Comparison of ENCODE assay signal across 10 mouse cellular contexts in genomic region chr12:118186881-118187489, GRCm38 (mm10). TPM values are rescaled to one million over a fixed set of nuclear protein-coding genes. Genes with fewer than 3 reads are reported as not detected.
DNase-seq lines count a peak whose midpoint lies in the region; ATAC-seq lines count a peak whose summit lies in the region.
"Had no signal": no experiment of that assay in that cellular context is flagged by ENCODE, and none has a peak within 500 bp of the region (broad histone marks: within the 10 kb centered on the region; RNA-seq: fewer than 3 reads in every experiment).

No protein-coding gene starts in this region.

- no peak overlapping the region for H3K9ac ChIP-seq in forebrain, embryonic 11.5 days (ENCODE audit: low read length)
- H3K9ac ChIP-seq in forebrain, embryonic 16.5 days (replicated peaks; ENCODE audit: low read depth, low read length): no peak overlapping the region
- no peak overlapping the region for H3K9ac ChIP-seq in midbrain, embryonic 11.5 days (ENCODE audit: low read length)
- no peak overlapping the region for H3K9ac ChIP-seq in midbrain, embryonic 13.5 days (replicated peaks)
- H3K9ac ChIP-seq: embryonic facial prominence, embryonic 12.5 days had no signal

- no peak for DNase-seq in forebrain, embryonic 11.5 days (ENCODE audit: low spot score)
- peak; percentile 87 for DNase-seq in midbrain, embryonic 11.5 days (ENCODE audit: low spot score, missing footprints)
- DNase-seq in forelimb bud, embryonic 11.5 days (ENCODE audit: low read depth, low spot score): peak; percentile 19
- DNase-seq in retina, postnatal 1 day: peak; percentile 91
- no peak for DNase-seq in right cerebral cortex, postnatal 4 days
- no peak for DNase-seq in urinary bladder, adult 18-20 months (ENCODE audit: low spot score in 2 of 2)
- DNase-seq: thymus, postnatal 36 days had no signal

- H3K27ac ChIP-seq in forebrain, embryonic 11.5 days (ENCODE audit: low read depth, low read length): no peak overlapping the region
- no peak overlapping the region for H3K27ac ChIP-seq in forebrain, embryonic 16.5 days (ENCODE audit: low read length)
- H3K27ac ChIP-seq in midbrain, embryonic 11.5 days (ENCODE audit: low read depth, low read length): no peak overlapping the region
- H3K27ac ChIP-seq in midbrain, embryonic 13.5 days: no peak overlapping the region
- H3K27ac ChIP-seq: embryonic facial prominence, embryonic 12.5 days had no signal

- H3K27me3 ChIP-seq in forebrain, embryonic 11.5 days (ENCODE audit: control insufficient read depth, insufficient read depth, low read length): no peaks in the 10 kb centered on the region
- H3K27me3 ChIP-seq in forebrain, embryonic 16.5 days (replicated peaks; ENCODE audit: control insufficient read depth, insufficient read depth, low read length): no peaks in the 10 kb centered on the region
- no peaks in the 10 kb centered on the region; the same call in 1 of the 2 replicates for H3K27me3 ChIP-seq in midbrain, embryonic 11.5 days (ENCODE audit: control insufficient read depth, insufficient read depth, low read length)
- H3K27me3 ChIP-seq in midbrain, embryonic 13.5 days: peaks cover 29% of the 10 kb centered on the region

- no peak overlapping the region for H3K4me2 ChIP-seq in forebrain, embryonic 11.5 days (ENCODE audit: low read depth, low read length, severe bottlenecking)
- no peak overlapping the region for H3K4me2 ChIP-seq in forebrain, embryonic 16.5 days (ENCODE audit: low read length)
- H3K4me2 ChIP-seq in midbrain, embryonic 11.5 days: no peak overlapping the region
- H3K4me2 ChIP-seq in midbrain, embryonic 13.5 days (replicated peaks): no peak overlapping the region
- H3K4me2 ChIP-seq: embryonic facial prominence, embryonic 12.5 days had no signal

- H3K9me3 ChIP-seq in forebrain, embryonic 11.5 days (ENCODE audit: control insufficient read depth, low read length): no peaks in the 10 kb centered on the region
- H3K9me3 ChIP-seq in forebrain, embryonic 16.5 days (ENCODE audit: control insufficient read depth, low read length): no peaks in the 10 kb centered on the region
- no peaks in the 10 kb centered on the region for H3K9me3 ChIP-seq in midbrain, embryonic 11.5 days (ENCODE audit: control insufficient read depth, low read length)
- no peaks in the 10 kb centered on the region for H3K9me3 ChIP-seq in midbrain, embryonic 13.5 days
- H3K9me3 ChIP-seq: embryonic facial prominence, embryonic 12.5 days had no signal

- no peak overlapping the region for H3K4me3 ChIP-seq in forebrain, embryonic 11.5 days (ENCODE audit: low read depth, low read length)
- H3K4me3 ChIP-seq in forebrain, embryonic 16.5 days (replicated peaks; ENCODE audit: low read length): no peak overlapping the region
- no peak overlapping the region for H3K4me3 ChIP-seq in midbrain, embryonic 11.5 days (ENCODE audit: low read depth, low read length)
- H3K4me3 ChIP-seq in midbrain, embryonic 13.5 days (replicated peaks): no peak overlapping the region
- H3K4me3 ChIP-seq: embryonic facial prominence, embryonic 12.5 days had no signal

- no peaks in the 10 kb centered on the region for H3K36me3 ChIP-seq in forebrain, embryonic 11.5 days (ENCODE audit: control insufficient read depth, insufficient read depth, low read length)
- no peaks in the 10 kb centered on the region for H3K36me3 ChIP-seq in forebrain, embryonic 16.5 days (ENCODE audit: control insufficient read depth, insufficient read depth)
- no peaks in the 10 kb centered on the region for H3K36me3 ChIP-seq in midbrain, embryonic 11.5 days (ENCODE audit: control insufficient read depth, insufficient read depth, low read length)
- no peaks in the 10 kb centered on the region for H3K36me3 ChIP-seq in midbrain, embryonic 13.5 days
- H3K36me3 ChIP-seq: embryonic facial prominence, embryonic 12.5 days had no signal

- WGBS in forebrain, embryonic 11.5 days: 12% methylated on average over 4 of the region's 4 CpGs
- 7% methylated on average over 4 of the region's 4 CpGs for WGBS in forebrain, embryonic 16.5 days
- 22% methylated on average over 4 of the region's 4 CpGs for WGBS in midbrain, embryonic 11.5 days
- 15% methylated on average over 4 of the region's 4 CpGs for WGBS in midbrain, embryonic 13.5 days

- H3K4me1 ChIP-seq in forebrain, embryonic 11.5 days (replicated peaks; ENCODE audit: control insufficient read depth, insufficient read depth, low read length): no peaks in the 10 kb centered on the region; the same call in 1 of the 2 replicates
- H3K4me1 ChIP-seq in forebrain, embryonic 16.5 days (replicated peaks; ENCODE audit: control insufficient read depth, insufficient read depth, low read length): no peaks in the 10 kb centered on the region
- H3K4me1 ChIP-seq in midbrain, embryonic 11.5 days (ENCODE audit: control insufficient read depth, insufficient read depth, low read length): peaks cover 10% of the 10 kb centered on the region
- H3K4me1 ChIP-seq in midbrain, embryonic 13.5 days (replicated peaks): peaks cover 15% of the 10 kb centered on the region

- ATAC-seq in forebrain, embryonic 11.5 days (replicated peaks; ENCODE audit: low FRiP score): peak; percentile 69
- ATAC-seq in forebrain, embryonic 16.5 days: no peak
- ATAC-seq in midbrain, embryonic 11.5 days (ENCODE audit: low FRiP score): peak; percentile 73
- ATAC-seq in midbrain, embryonic 13.5 days: no peak

RNA-seq across cellular contexts. Expression of gene Dnah11, which starts 11.9 kb away (rescaled TPM):
- polyA plus RNA-seq in forebrain, embryonic 11.5 days (2014; fragmentation: Nextera tagmentation; extraction: Ambion mirVana): 0.28 and 0.36 TPM in 2 replicates
- 0.13 and 0.26 TPM in 2 replicates for polyA plus RNA-seq in forebrain, embryonic 16.5 days (2015; fragmentation: Nextera tagmentation; extraction: Ambion mirVana)
- polyA plus RNA-seq in midbrain, embryonic 11.5 days (2014; fragmentation: Nextera tagmentation; extraction: Ambion mirVana): 0.29 and 0.37 TPM in 2 replicates
- 0.07 and 0.10 TPM in 2 replicates for polyA plus RNA-seq in midbrain, embryonic 13.5 days (2015; fragmentation: Nextera tagmentation; extraction: Ambion mirVana)

Comparison
In these comparisons a context has a peak if more than half of its experiments do, and no peak if none do; other contexts are left out.
1. ATAC-seq: peak in forebrain, embryonic 11.5 days (single experiment) and midbrain, embryonic 11.5 days (single experiment); none in forebrain, embryonic 16.5 days (single experiment) and midbrain, embryonic 13.5 days (single experiment).
2. DNase-seq: peak in midbrain, embryonic 11.5 days (single experiment), forelimb bud, embryonic 11.5 days (single experiment) and retina, postnatal 1 day (single experiment); none in forebrain, embryonic 11.5 days (single experiment), right cerebral cortex, postnatal 4 days (single experiment) and urinary bladder, adult 18-20 months (0 of 2).